In genomic region chr7:66446860-66447259, GRCm38 (mm10) we compare ENCODE assay signal across 21 mouse cellular contexts. TPM values are rescaled to one million over a fixed set of nuclear protein-coding genes. Genes with fewer than 3 reads are reported as not detected.
DNase-seq lines count a peak whose midpoint lies in the region; ATAC-seq and TF ChIP-seq lines count a peak whose summit lies in the region.
"Had no signal": no experiment of that assay in that cellular context is flagged by ENCODE, and none has a peak within 500 bp of the region (broad histone marks: within the 10 kb centered on the region; RNA-seq: fewer than 3 reads in every experiment).

No protein-coding gene starts in this region.

- no peak overlapping the region for H3K27ac ChIP-seq in intestine, embryonic 16.5 days (ENCODE audit: low read length)
- no peak overlapping the region for H3K27ac ChIP-seq in stomach, postnatal 0 days (replicated peaks)
- H3K27ac ChIP-seq: embryonic facial prominence, embryonic 15.5 days had no signal

- peak; percentile 49 for DNase-seq in 3134 (ENCODE audit: extremely low read depth, insufficient read length, low spot score)
- peak; percentile 10 for DNase-seq in ES-CJ7 (ENCODE audit: low read depth, low spot score)
- DNase-seq in stomach, postnatal 0 days (ENCODE audit: low spot score) = no peak
- DNase-seq in layer of hippocampus, postnatal 36 days = no peak
- DNase-seq in frontal cortex, postnatal 25 days (ENCODE audit: low spot score in 2 of 2) = no peak
- DNase-seq: adrenal gland, postnatal 14 days; B cell, adult 2 months; cerebellum, adult 2 months; cerebellum, postnatal 14 days; embryo, embryonic 11 days; gastrocnemius, postnatal 14 days had no signal

- no peak overlapping the region for H3K9ac ChIP-seq in intestine, embryonic 16.5 days (ENCODE audit: low read depth, low read length)
- no peak overlapping the region for H3K9ac ChIP-seq in stomach, postnatal 0 days (ENCODE audit: low read length)
- H3K9ac ChIP-seq: embryonic facial prominence, embryonic 15.5 days; heart, embryonic 12.5 days had no signal

- TF ChIP-seq CTCF in stomach, postnatal 0 days (IDR thresholded peaks at IDR 0.05; ENCODE audit: low read depth) = no peak

- peak; percentile 48; the same call in 1 of the 2 replicates for ATAC-seq in intestine, embryonic 16.5 days
- peak; percentile 49; the same call in 1 of the 2 replicates for ATAC-seq in stomach, postnatal 0 days (ENCODE audit: low FRiP score, low TSS enrichment)
- ATAC-seq: activated CD4-positive, CD25-positive, alpha-beta regulatory T cell, adult 4 months; CD4-positive, CD25-positive, alpha-beta regulatory T cell, adult 4 months; forebrain, embryonic 16.5 days; hindbrain, embryonic 16.5 days; inflammation-experienced regulatory T-cells, adult 6 months; Patski had no signal

- no peaks in the 10 kb centered on the region for H3K27me3 ChIP-seq in intestine, embryonic 16.5 days (replicated peaks; ENCODE audit: control insufficient read depth, insufficient read depth, low read length)
- H3K27me3 ChIP-seq in stomach, postnatal 0 days (ENCODE audit: control insufficient read depth, insufficient read depth, low read length) = no peaks in the 10 kb centered on the region
- H3K27me3 ChIP-seq: embryonic facial prominence, embryonic 15.5 days; heart, embryonic 12.5 days; Patski had no signal

- no peaks in the 10 kb centered on the region for H3K9me3 ChIP-seq in intestine, embryonic 16.5 days (ENCODE audit: control insufficient read depth, low read length)
- H3K9me3 ChIP-seq in stomach, postnatal 0 days (ENCODE audit: control insufficient read depth, low read length) = no peaks in the 10 kb centered on the region
- H3K9me3 ChIP-seq: embryonic facial prominence, embryonic 15.5 days; heart, embryonic 12.5 days had no signal

- no peak for TF ChIP-seq EP300 in stomach, postnatal 0 days (optimal IDR thresholded peaks at IDR 0.05)

- no peaks in the 10 kb centered on the region for H3K36me3 ChIP-seq in intestine, embryonic 16.5 days (ENCODE audit: control insufficient read depth, insufficient read depth, low read length)
- no peaks in the 10 kb centered on the region for H3K36me3 ChIP-seq in stomach, postnatal 0 days (ENCODE audit: control insufficient read depth, insufficient read depth, low read length)
- H3K36me3 ChIP-seq: embryonic facial prominence, embryonic 15.5 days; heart, embryonic 12.5 days had no signal

- H3K4me3 ChIP-seq in intestine, embryonic 16.5 days (ENCODE audit: low read length) = no peak overlapping the region
- H3K4me3 ChIP-seq in stomach, postnatal 0 days (ENCODE audit: low read depth, low read length) = no peak overlapping the region
- H3K4me3 ChIP-seq: embryonic facial prominence, embryonic 15.5 days; erythroblast, embryonic 14.5 days; heart, embryonic 12.5 days had no signal

- WGBS in intestine, embryonic 16.5 days = 70% methylated on average over 3 of the region's 3 CpGs
- WGBS in stomach, postnatal 0 days = 67% methylated on average over 3 of the region's 3 CpGs

- H3K4me2 ChIP-seq in intestine, embryonic 16.5 days (ENCODE audit: low read depth, low read length) = no peak overlapping the region
- H3K4me2 ChIP-seq in stomach, postnatal 0 days (replicated peaks; ENCODE audit: low read depth) = no peak overlapping the region
- H3K4me2 ChIP-seq: embryonic facial prominence, embryonic 15.5 days; heart, embryonic 12.5 days had no signal

- peaks cover 6% of the 10 kb centered on the region; the same call in 1 of the 2 replicates for H3K4me1 ChIP-seq in intestine, embryonic 16.5 days (ENCODE audit: control insufficient read depth, insufficient read depth, low read length)
- 0 out of 2 replicates have a peak, but pooled peaks cover 2% of the 10 kb centered on the region for H3K4me1 ChIP-seq in stomach, postnatal 0 days (replicated peaks; ENCODE audit: control insufficient read depth, insufficient read depth)

RNA-seq across cellular contexts. Expression of gene Aldh1a3, which starts 19.5 kb away (rescaled TPM):
- polyA plus RNA-seq in intestine, embryonic 16.5 days (2015; fragmentation: Nextera tagmentation; extraction: Ambion mirVana) = 27.0 and 27.4 TPM in 2 replicates
- polyA plus RNA-seq in stomach, postnatal 0 days (2015; fragmentation: Nextera tagmentation; extraction: Ambion mirVana) = 7.7 and 9.6 TPM in 2 replicates
- 1 to 10 TPM in 1 of 2 experiments, under 1 TPM in 1; 0.88 to 1.6 TPM for total RNA-seq in layer of hippocampus, postnatal 36 days (2021)
- polyA plus RNA-seq: erythroblast, embryonic 14.5 days had no signal

RNA-seq across cellular contexts. Expression of gene Lrrk1, which starts 58.7 kb away (rescaled TPM):
- polyA plus RNA-seq in intestine, embryonic 16.5 days (2015; fragmentation: Nextera tagmentation; extraction: Ambion mirVana) = 15.4 and 16.6 TPM in 2 replicates
- polyA plus RNA-seq in stomach, postnatal 0 days (2015; fragmentation: Nextera tagmentation; extraction: Ambion mirVana) = 8.5 and 9.2 TPM in 2 replicates
- total RNA-seq in layer of hippocampus, postnatal 36 days (2021) = 1 to 10 TPM; 2.3 to 3.4 TPM

Comparison
In these comparisons a context has a peak if more than half of its experiments do, and no peak if none do; other contexts are left out.
1. DNase-seq: peak in 3134 (single experiment) and ES-CJ7 (single experiment); none in stomach, postnatal 0 days (single experiment), layer of hippocampus, postnatal 36 days (0 of 2) and frontal cortex, postnatal 25 days (0 of 2).